Mouse (Mus musculus): ENCODE measurements around the gene Ifnlr1. TPM values are rescaled to one million over a fixed set of nuclear protein-coding genes. Genes with fewer than 3 reads are reported as not detected.
"Not testable (repeated sequence)": the region's sequence is repeated elsewhere in the genome, so short reads cannot be mapped to it uniquely, and the experiment has no call there.

Ifnlr1 gene
- polyA plus RNA-seq, 1 experiment from 2014 or later = 1.8 TPM

DNA sequence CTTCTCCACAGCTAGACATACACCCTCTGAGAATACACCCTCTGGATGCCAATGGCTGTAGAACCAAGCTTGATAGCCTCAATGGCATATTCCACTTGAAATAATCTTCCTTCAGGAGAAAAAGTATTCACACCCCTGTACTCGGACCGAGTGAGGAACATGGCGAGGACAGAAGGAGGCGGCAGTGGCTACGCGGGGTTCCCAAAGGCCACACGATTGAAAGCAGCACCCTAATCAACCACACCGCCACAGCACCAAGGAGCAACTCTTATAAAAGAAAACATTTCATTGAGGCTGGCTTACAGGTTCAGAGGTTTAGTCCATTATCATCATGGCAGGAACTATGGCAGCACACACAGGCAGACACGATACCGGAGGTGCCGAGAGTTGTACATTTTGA, 30.4 kb downstream of the Ifnlr1 start:
- not testable (repeated sequence) for ATAC-seq (ENCODE audit: insufficient number of reproducible peaks, low FRiP score, low TSS enrichment, low read depth); H3K9me3 ChIP-seq (replicated peaks); H3K9ac ChIP-seq; H3K4me1 ChIP-seq; H3K27ac ChIP-seq (replicated peaks); H3K4me3 ChIP-seq (replicated peaks); H3K4me2 ChIP-seq (replicated peaks); H3K36me3 ChIP-seq; H3K27me3 ChIP-seq
- 91% methylated on average over 11 of the region's 11 CpGs for WGBS

GRCm38 (mm10) chr4:135722540-135723290, 36.6 kb downstream of the Ifnlr1 start:
- Histone ChIP-seq H3K36me3 (no peaks in the 10 kb centered on the region), H3K27ac (replicated peaks) (peak overlapping the region; percentile 34; the same call in 1 of the 2 replicates), H3K4me2 (replicated peaks) (no peak overlapping the region), H3K9ac (no peak overlapping the region), H3K4me3 (replicated peaks) (no peak overlapping the region), H3K4me1 (peaks cover 14% of the 10 kb centered on the region; the same call in 1 of the 2 replicates), H3K9me3 (replicated peaks) (0 out of 2 replicates have a peak, but pooled peaks cover 3% of the 10 kb centered on the region), H3K27me3 (no peaks in the 10 kb centered on the region)
- 64% methylated on average over 17 of the region's 17 CpGs for WGBS
- ATAC-seq (ENCODE audit: insufficient number of reproducible peaks, low FRiP score, low TSS enrichment, low read depth) = no peak

DNA sequence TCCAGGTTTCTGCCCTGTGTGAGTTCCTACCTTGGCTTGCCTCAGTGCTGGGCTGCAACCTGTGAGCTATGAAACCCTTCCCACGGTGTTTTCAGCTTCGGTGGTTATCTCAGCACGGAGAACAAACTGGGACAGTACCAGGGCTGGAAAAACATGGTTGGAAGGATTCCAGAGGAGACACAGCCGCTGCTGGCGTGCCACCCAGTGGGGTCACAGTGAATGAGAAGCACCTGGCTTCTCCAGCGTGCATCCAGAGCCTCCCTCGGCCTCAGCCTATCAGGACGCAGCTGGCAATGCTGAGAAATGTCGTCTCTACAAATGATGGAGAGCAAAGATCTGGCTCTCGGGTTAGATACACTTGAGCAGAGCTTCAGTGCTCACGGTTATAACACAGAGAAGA, 40.3 kb downstream of the Ifnlr1 start:
- H3K9me3 ChIP-seq (replicated peaks) = no peaks in the 10 kb centered on the region
- H3K4me2 ChIP-seq (replicated peaks) = no peak overlapping the region
- H3K27ac ChIP-seq (replicated peaks) = no peak overlapping the region
- no peak overlapping the region for H3K9ac ChIP-seq
- no peak overlapping the region for H3K4me3 ChIP-seq (replicated peaks)
- no peaks in the 10 kb centered on the region for H3K27me3 ChIP-seq
- H3K36me3 ChIP-seq = no peaks in the 10 kb centered on the region
- WGBS = 50% methylated on average over 11 of the region's 11 CpGs
- ATAC-seq (ENCODE audit: insufficient number of reproducible peaks, low FRiP score, low TSS enrichment, low read depth) = no peak
- peaks cover 19% of the 10 kb centered on the region for H3K4me1 ChIP-seq

- Histone ChIP-seq H3K27ac (replicated peaks) (0 out of 2 replicates have a peak within 1 kb of the TSS, but pooled peaks have one; percentile 39), H3K4me2 (replicated peaks) (peak within 1 kb of the TSS; percentile 31), H3K4me1 (peaks cover 19% of the 10 kb centered on the region), H3K9me3 (replicated peaks) (no peaks in the 10 kb centered on the region), H3K27me3 (no peaks in the 10 kb centered on the region), H3K9ac (no peak within 1 kb of the TSS), H3K4me3 (replicated peaks) (peak within 1 kb of the TSS; percentile 15; the same call in 1 of the 2 replicates), H3K36me3 (no peaks in the 10 kb centered on the region)
- ATAC-seq (ENCODE audit: insufficient number of reproducible peaks, low FRiP score, low TSS enrichment, low read depth) = 0 out of 2 replicates have a peak, but pooled peaks have one; percentile 27
- 45% methylated on average over 14 of the region's 14 CpGs for WGBS
These were observed 41.7 kb downstream of the Ifnlr1 start, which contains the start of gene Il22ra1 for GRCm38 (mm10) chr4:135727817-135728216. Il22ra1 (plus strand) TSS chr4:135728172.

DNA sequence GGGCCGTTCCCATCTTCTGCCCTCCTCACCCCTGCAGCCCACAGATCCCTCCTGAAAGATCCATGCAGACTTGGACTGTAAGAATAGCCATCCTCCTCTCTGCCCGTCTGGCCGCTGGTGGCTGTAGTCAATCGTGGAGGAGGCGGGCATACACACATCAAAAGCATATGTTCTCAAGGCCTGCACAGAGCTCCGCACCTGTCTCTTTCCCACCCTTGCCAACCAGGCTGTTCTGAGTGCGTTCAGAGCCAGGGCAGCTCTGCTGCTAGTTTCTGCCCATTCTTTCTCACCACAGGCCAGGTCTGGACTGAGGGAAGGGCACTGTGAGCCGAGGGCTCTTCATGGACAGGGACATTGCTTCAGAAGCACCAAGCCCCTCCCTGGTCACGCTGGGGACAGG, 44.1 kb downstream of the Ifnlr1 start:
- H3K36me3 ChIP-seq = no peaks in the 10 kb centered on the region
- H3K4me2 ChIP-seq (replicated peaks) = no peak overlapping the region
- no peak for ATAC-seq (ENCODE audit: insufficient number of reproducible peaks, low FRiP score, low TSS enrichment, low read depth)
- peaks cover 19% of the 10 kb centered on the region for H3K4me1 ChIP-seq
- no peak overlapping the region for H3K27ac ChIP-seq (replicated peaks)
- 69% methylated on average over 9 of the region's 9 CpGs for WGBS
- H3K4me3 ChIP-seq (replicated peaks) = no peak overlapping the region
- H3K27me3 ChIP-seq = no peaks in the 10 kb centered on the region
- H3K9ac ChIP-seq = no peak overlapping the region
- H3K9me3 ChIP-seq (replicated peaks) = no peaks in the 10 kb centered on the region

- H3K9me3 ChIP-seq (replicated peaks) = no peaks in the 10 kb centered on the region
- peaks cover 19% of the 10 kb centered on the region for H3K4me1 ChIP-seq
- H3K9ac ChIP-seq = no peak overlapping the region
- no peaks in the 10 kb centered on the region for H3K27me3 ChIP-seq
- no peak overlapping the region for H3K4me2 ChIP-seq (replicated peaks)
- no peak overlapping the region for H3K27ac ChIP-seq (replicated peaks)
- H3K36me3 ChIP-seq = no peaks in the 10 kb centered on the region
- WGBS = 59% methylated on average over 8 of the region's 8 CpGs
- no peak overlapping the region for H3K4me3 ChIP-seq (replicated peaks)
- no peak for ATAC-seq (ENCODE audit: insufficient number of reproducible peaks, low FRiP score, low TSS enrichment, low read depth)
These were observed 44.9 kb downstream of the Ifnlr1 start for GRCm38 (mm10) chr4:135730951-135731350.

DNA sequence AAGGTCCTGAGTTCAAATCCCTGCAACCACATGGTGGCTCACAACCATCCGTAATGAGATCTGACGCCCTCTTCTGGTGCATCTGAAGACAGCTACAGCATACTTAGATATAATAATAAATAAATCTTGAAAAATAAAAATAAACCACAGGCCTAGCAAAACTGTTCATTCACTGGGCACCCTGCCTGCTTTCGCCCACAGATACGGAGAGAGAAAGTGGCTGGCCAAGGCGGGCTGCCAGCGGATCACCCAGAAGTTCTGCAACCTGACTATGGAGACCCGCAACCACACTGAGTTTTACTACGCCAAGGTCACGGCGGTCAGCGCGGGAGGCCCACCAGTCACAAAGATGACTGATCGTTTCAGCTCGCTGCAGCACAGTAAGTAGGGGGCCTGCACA, 47.8 kb downstream of the Ifnlr1 start:
- no peak overlapping the region for H3K4me2 ChIP-seq (replicated peaks)
- 96% methylated on average over 14 of the region's 14 CpGs for WGBS
- no peaks in the 10 kb centered on the region for H3K4me1 ChIP-seq
- H3K9me3 ChIP-seq (replicated peaks) = no peaks in the 10 kb centered on the region
- no peak overlapping the region for H3K9ac ChIP-seq
- ATAC-seq (ENCODE audit: insufficient number of reproducible peaks, low FRiP score, low TSS enrichment, low read depth) = no peak
- no peaks in the 10 kb centered on the region for H3K36me3 ChIP-seq
- no peak overlapping the region for H3K4me3 ChIP-seq (replicated peaks)
- no peak overlapping the region for H3K27ac ChIP-seq (replicated peaks)
- H3K27me3 ChIP-seq = no peaks in the 10 kb centered on the region

DNA sequence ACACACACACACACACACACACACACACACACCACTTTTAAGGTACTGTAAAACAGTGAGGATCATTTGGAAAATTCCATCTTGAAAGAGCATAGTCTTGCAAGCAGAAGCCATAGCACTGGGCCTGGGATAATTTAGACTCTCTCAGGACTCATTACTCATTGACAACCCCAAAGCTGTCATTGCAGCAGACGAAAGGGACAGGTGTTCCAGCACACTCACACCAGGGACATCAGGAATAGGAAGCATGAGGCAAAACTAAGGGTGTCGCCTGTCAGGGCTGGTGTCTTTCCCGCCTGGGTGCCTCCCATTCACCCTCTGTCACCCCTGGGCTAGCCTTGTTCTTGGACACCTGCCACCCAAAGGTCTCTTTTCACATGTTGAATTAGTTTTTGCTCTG, 50.8 kb downstream of the Ifnlr1 start:
- Histone ChIP-seq H3K9me3 (replicated peaks) (no peaks in the 10 kb centered on the region), H3K9ac (no peak overlapping the region), H3K4me3 (replicated peaks) (no peak overlapping the region), H3K27ac (replicated peaks) (no peak overlapping the region), H3K27me3 (no peaks in the 10 kb centered on the region), H3K4me2 (replicated peaks) (no peak overlapping the region), H3K36me3 (no peaks in the 10 kb centered on the region), H3K4me1 (no peaks in the 10 kb centered on the region)
- ATAC-seq (ENCODE audit: insufficient number of reproducible peaks, low FRiP score, low TSS enrichment, low read depth) = no peak
- WGBS = 70% methylated on average over 3 of the region's 3 CpGs

DNA sequence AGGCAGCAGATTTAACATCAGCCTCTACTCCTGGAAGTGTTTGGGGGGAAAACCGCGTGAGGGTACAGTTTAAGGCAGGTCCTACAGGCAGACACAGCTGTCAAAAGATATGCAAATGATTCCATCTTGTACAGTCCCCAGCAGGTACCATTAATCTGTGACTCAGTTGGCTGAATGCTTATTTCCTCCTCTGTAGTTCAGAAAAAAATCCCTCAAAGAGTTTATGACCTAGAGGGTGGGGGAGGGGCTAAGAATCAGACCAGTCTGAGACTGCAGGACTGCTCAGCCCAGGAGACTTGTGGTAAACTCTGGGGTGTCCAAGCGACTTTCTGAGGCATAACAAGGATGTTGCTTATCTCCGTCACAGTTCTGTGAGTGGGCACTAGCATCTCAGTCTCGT, 52.1 kb downstream of the Ifnlr1 start:
- no peaks in the 10 kb centered on the region for H3K36me3 ChIP-seq
- H3K9me3 ChIP-seq (replicated peaks) = no peaks in the 10 kb centered on the region
- 64% methylated on average over 5 of the region's 5 CpGs for WGBS
- ATAC-seq (ENCODE audit: insufficient number of reproducible peaks, low FRiP score, low TSS enrichment, low read depth) = no peak
- H3K4me3 ChIP-seq (replicated peaks) = no peak overlapping the region
- no peak overlapping the region for H3K9ac ChIP-seq
- no peak overlapping the region for H3K4me2 ChIP-seq (replicated peaks)
- H3K27me3 ChIP-seq = no peaks in the 10 kb centered on the region
- no peaks in the 10 kb centered on the region for H3K4me1 ChIP-seq
- H3K27ac ChIP-seq (replicated peaks) = no peak overlapping the region

DNA sequence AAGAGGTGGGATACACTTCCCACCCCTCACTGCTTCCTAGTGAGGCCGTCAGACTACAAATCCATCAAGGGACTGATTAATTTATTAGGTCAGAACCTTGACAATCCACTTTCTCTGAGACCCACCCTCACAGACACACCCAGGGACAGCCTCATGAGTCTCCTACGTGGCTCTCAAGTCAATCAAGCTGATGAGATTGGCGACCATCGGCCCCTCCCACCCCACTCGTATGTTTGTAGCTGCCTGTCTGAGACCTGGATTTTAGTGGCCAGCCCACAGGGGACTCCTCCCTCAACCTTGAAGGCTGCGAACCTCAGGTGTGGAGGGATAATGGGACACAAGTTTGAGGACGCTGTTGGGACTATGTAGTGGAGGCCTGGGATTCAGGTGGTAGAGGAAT, 53.1 kb downstream of the Ifnlr1 start:
- Histone ChIP-seq H3K4me2 (replicated peaks) (no peak overlapping the region), H3K36me3 (no peaks in the 10 kb centered on the region), H3K27ac (replicated peaks) (no peak overlapping the region), H3K9ac (no peak overlapping the region), H3K4me1 (no peaks in the 10 kb centered on the region), H3K4me3 (replicated peaks) (no peak overlapping the region), H3K9me3 (replicated peaks) (no peaks in the 10 kb centered on the region), H3K27me3 (no peaks in the 10 kb centered on the region)
- WGBS = 61% methylated on average over 7 of the region's 7 CpGs
- no peak for ATAC-seq (ENCODE audit: insufficient number of reproducible peaks, low FRiP score, low TSS enrichment, low read depth)

GRCm38 (mm10) chr4:135739672-135740071, 53.6 kb downstream of the Ifnlr1 start:
- H3K27me3 ChIP-seq = no peaks in the 10 kb centered on the region
- no peak overlapping the region for H3K4me3 ChIP-seq (replicated peaks)
- no peak for ATAC-seq (ENCODE audit: insufficient number of reproducible peaks, low FRiP score, low TSS enrichment, low read depth)
- H3K36me3 ChIP-seq = no peaks in the 10 kb centered on the region
- 93% methylated on average over 14 of the region's 14 CpGs for WGBS
- no peaks in the 10 kb centered on the region for H3K9me3 ChIP-seq (replicated peaks)
- no peak overlapping the region for H3K27ac ChIP-seq (replicated peaks)
- no peaks in the 10 kb centered on the region for H3K4me1 ChIP-seq
- no peak overlapping the region for H3K4me2 ChIP-seq (replicated peaks)
- no peak overlapping the region for H3K9ac ChIP-seq

DNA sequence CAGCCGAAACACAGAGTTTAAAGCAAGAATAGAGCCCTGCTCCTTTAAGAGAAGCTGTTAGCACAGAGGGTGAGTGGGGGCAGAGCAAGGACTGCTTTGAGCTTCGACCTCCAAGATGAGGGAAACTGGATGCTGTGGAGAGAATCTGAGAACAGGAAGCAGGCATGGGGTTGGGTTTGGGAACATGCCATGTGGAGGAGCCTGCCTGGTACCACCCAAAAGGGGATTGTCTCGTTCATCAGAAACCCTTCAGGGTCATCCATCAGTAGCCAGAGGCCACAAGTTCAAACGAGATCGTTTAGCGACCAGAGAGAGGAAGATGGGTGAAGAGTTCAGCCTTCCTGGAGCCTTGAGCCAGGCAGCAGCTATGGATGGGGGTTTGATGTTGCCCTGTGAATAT, 57.4 kb downstream of the Ifnlr1 start:
- no peaks in the 10 kb centered on the region for H3K4me1 ChIP-seq
- no peak overlapping the region for H3K9ac ChIP-seq
- H3K9me3 ChIP-seq (replicated peaks) = no peaks in the 10 kb centered on the region
- no peak overlapping the region for H3K27ac ChIP-seq (replicated peaks)
- no peak overlapping the region for H3K4me3 ChIP-seq (replicated peaks)
- no peak for ATAC-seq (ENCODE audit: insufficient number of reproducible peaks, low FRiP score, low TSS enrichment, low read depth)
- no peaks in the 10 kb centered on the region for H3K27me3 ChIP-seq
- H3K4me2 ChIP-seq (replicated peaks) = no peak overlapping the region
- H3K36me3 ChIP-seq = no peaks in the 10 kb centered on the region
- 24% methylated on average over 6 of the region's 6 CpGs for WGBS
